Mouse (Mus musculus): Measurements from ENCODE around the gene Rnf26. TPM values are rescaled to one million over a fixed set of nuclear protein-coding genes. Genes with fewer than 3 reads are reported as not detected.

The Rnf26 gene
- polyA plus RNA-seq, 2 experiments, result 21.9 to 29.4 TPM

DNA sequence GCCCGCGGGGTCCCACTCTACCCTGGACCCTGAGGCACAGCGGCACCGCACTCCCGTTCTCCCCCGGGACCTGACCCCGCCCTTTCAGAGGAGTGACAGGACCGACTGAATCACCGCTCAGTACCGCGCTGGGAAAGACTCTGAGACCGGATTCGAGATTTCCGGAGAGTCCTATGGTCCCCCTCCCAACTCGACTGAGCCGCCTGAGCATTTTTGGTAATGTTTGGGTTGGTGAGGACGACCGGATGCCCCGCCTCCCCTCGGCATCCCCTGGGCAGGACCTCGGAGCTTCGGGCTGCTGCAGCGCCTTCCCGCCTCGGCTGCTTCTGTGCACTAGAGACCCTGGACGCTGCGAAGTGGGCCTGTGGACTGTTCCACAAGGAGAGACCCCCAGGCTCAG, 16.7 kb upstream of the Rnf26 start:
- no peak for TF ChIP-seq EP300 (IDR thresholded peaks at IDR 0.05; ENCODE audit: low read depth)
- no peak for TF ChIP-seq CTCF (IDR thresholded peaks at IDR 0.05; ENCODE audit: low read depth)
- WGBS (ENCODE audit: insufficient replicate concordance), result under 1% methylated on average over 27 of the region's 27 CpGs
- H3K27ac ChIP-seq, result no peak overlapping the region
- H3K9me3 ChIP-seq (ENCODE audit: control insufficient read depth, low read length), result no peaks in the 10 kb centered on the region
- no peak overlapping the region for H3K9ac ChIP-seq (replicated peaks)
- H3K4me1 ChIP-seq (replicated peaks; ENCODE audit: control insufficient read depth in 2 of 2, insufficient read depth in 2 of 2, low read length in 1 of 2), result peaks cover 0 to 8% of the 10 kb centered on the region in 2 experiments; a peak in 1 of 4 replicates
- peak overlapping the region in 1 of 2 experiments; percentile 21; a peak in 2 of 4 replicates for H3K4me3 ChIP-seq (ENCODE audit: insufficient read depth in 1 of 2, low read depth in 2 of 2, low read length in 2 of 2)
- H3K4me2 ChIP-seq (ENCODE audit: low read depth), result peak overlapping the region; percentile 44
- peaks cover 61% of the 10 kb centered on the region for H3K27me3 ChIP-seq (ENCODE audit: control insufficient read depth, insufficient read depth, low read length)
- ATAC-seq (ENCODE audit: insufficient read depth) (peak; percentile 32; the same call in 1 of the 2 replicates), DNase-seq (ENCODE audit: low read depth in 3 of 3, low spot score in 3 of 3) (peak in 1 of 3 experiments; percentile 28)
- H3K36me3 ChIP-seq (replicated peaks; ENCODE audit: control insufficient read depth, insufficient read depth, low read depth), result no peaks in the 10 kb centered on the region

DNA sequence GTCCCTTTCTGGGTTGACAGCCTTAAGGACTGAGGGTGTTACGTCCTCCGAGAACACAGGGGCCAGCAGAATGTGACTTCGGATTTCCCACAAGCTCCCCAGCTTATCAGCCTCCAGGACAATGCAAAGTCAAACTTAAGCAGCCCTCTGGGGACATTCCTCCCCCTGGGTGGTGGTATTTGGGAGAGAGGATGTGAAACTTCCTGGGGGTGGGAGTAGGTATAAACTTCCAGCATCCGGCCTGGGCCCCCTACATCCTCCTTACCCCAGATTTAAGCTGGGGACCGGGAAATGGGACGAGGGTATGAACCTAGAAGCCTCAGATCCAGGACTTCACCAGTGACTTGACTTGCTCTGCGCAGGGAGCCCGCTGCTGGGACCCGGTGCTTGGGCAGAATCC, 16.3 kb upstream of the Rnf26 start:
- Histone ChIP-seq H3K36me3 (replicated peaks; ENCODE audit: control insufficient read depth, insufficient read depth, low read depth) (no peaks in the 10 kb centered on the region), H3K27ac (no peak overlapping the region), H3K4me1 (replicated peaks; ENCODE audit: control insufficient read depth in 2 of 2, insufficient read depth in 2 of 2, low read length in 1 of 2) (peaks cover 0 to 8% of the 10 kb centered on the region in 2 experiments; a peak in 1 of 4 replicates), H3K4me2 (ENCODE audit: low read depth) (peak overlapping the region; percentile 44), H3K9ac (replicated peaks) (no peak overlapping the region), H3K9me3 (ENCODE audit: control insufficient read depth, low read length) (no peaks in the 10 kb centered on the region), H3K4me3 (ENCODE audit: insufficient read depth in 1 of 2, low read depth in 2 of 2, low read length in 2 of 2) (peak overlapping the region in 1 of 2 experiments; percentile 21; a peak in 2 of 4 replicates), H3K27me3 (ENCODE audit: control insufficient read depth, insufficient read depth, low read length) (peaks cover 57% of the 10 kb centered on the region)
- 3% methylated on average over 9 of the region's 9 CpGs for WGBS (ENCODE audit: insufficient replicate concordance)
- DNase-seq (ENCODE audit: low read depth in 3 of 3, low spot score in 3 of 3) (no peak), ATAC-seq (ENCODE audit: insufficient read depth) (peak; percentile 30; the same call in 1 of the 2 replicates)
- no peak for TF ChIP-seq EP300 (IDR thresholded peaks at IDR 0.05; ENCODE audit: low read depth)
- TF ChIP-seq CTCF (IDR thresholded peaks at IDR 0.05; ENCODE audit: low read depth), result no peak

DNA sequence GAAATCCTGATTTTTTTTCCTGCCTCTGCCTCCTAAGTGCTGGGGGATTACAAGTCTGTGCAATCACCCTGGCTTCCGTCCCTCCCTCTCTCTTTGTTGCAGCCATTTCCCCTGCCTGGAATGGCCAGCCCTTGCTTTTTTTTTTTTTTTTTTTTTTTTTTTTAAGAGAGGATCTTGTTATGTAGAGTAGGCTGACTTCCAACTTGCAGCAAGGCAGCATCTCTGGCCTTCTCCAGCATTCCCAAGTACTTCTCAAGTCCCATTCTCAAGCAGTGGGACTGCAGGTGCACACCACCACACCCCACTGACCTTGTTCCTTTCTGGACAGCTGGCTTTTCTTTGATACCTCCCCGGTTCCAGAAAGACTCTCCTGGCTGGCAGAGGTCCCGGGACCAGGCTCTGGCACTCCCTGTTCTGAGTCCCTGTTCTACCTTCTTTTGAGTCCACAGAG, 14.1 kb upstream of the Rnf26 start:
- Histone ChIP-seq H3K4me3 (ENCODE audit: insufficient read depth in 1 of 2, low read depth in 2 of 2, low read length in 2 of 2) (no peak overlapping the region), H3K36me3 (replicated peaks; ENCODE audit: control insufficient read depth, insufficient read depth, low read depth) (no peaks in the 10 kb centered on the region), H3K27me3 (ENCODE audit: control insufficient read depth, insufficient read depth, low read length) (peaks cover 34% of the 10 kb centered on the region), H3K4me2 (ENCODE audit: low read depth) (no peak overlapping the region), H3K9ac (replicated peaks) (no peak overlapping the region), H3K27ac (no peak overlapping the region), H3K9me3 (ENCODE audit: control insufficient read depth, low read length) (no peaks in the 10 kb centered on the region), H3K4me1 (replicated peaks; ENCODE audit: control insufficient read depth in 2 of 2, insufficient read depth in 2 of 2, low read length in 1 of 2) (peaks cover 0 to 8% of the 10 kb centered on the region in 2 experiments; a peak in 1 of 4 replicates)
- TF ChIP-seq CTCF (IDR thresholded peaks at IDR 0.05; ENCODE audit: low read depth) (no peak), EP300 (IDR thresholded peaks at IDR 0.05; ENCODE audit: low read depth) (no peak)
- ATAC-seq (ENCODE audit: insufficient read depth), result no peak
- WGBS (ENCODE audit: insufficient replicate concordance), result 68% methylated on average over 3 of the region's 3 CpGs
- no peak for DNase-seq (ENCODE audit: low read depth in 3 of 3, low spot score in 3 of 3)

DNA sequence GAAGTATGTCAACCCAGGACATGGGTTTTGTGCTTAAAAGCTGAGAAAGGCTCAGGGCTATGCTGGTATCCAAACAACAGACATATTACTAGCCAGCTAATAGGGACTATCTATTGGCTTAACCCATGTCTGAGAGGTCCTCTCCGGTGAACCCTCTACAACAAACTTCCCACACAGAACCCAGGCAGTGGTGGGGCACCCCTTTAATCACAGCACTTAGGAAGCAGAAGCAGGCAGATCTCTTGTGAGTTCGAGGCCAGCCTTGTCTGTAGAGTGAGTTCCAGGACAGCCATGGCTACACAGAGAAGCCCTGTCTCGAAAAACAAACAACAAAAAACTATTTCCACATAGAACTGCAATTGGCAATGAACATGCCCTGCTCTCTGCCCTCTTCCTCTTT, 13.4 kb upstream of the Rnf26 start:
- no peaks in the 10 kb centered on the region for H3K9me3 ChIP-seq (ENCODE audit: control insufficient read depth, low read length)
- no peak overlapping the region for H3K9ac ChIP-seq (replicated peaks)
- DNase-seq (ENCODE audit: low read depth in 3 of 3, low spot score in 3 of 3) (no peak), ATAC-seq (ENCODE audit: insufficient read depth) (no peak)
- H3K4me2 ChIP-seq (ENCODE audit: low read depth), result no peak overlapping the region
- no peak overlapping the region for H3K4me3 ChIP-seq (ENCODE audit: insufficient read depth in 1 of 2, low read depth in 2 of 2, low read length in 2 of 2)
- H3K4me1 ChIP-seq (replicated peaks; ENCODE audit: control insufficient read depth in 2 of 2, insufficient read depth in 2 of 2, low read length in 1 of 2), result peaks cover 0 to 8% of the 10 kb centered on the region in 2 experiments; a peak in 1 of 4 replicates
- TF ChIP-seq CTCF (IDR thresholded peaks at IDR 0.05; ENCODE audit: low read depth), result no peak
- WGBS (ENCODE audit: insufficient replicate concordance), result 66% methylated on average over 3 of the region's 3 CpGs
- H3K36me3 ChIP-seq (replicated peaks; ENCODE audit: control insufficient read depth, insufficient read depth, low read depth), result no peaks in the 10 kb centered on the region
- peaks cover 28% of the 10 kb centered on the region for H3K27me3 ChIP-seq (ENCODE audit: control insufficient read depth, insufficient read depth, low read length)
- no peak overlapping the region for H3K27ac ChIP-seq

DNA sequence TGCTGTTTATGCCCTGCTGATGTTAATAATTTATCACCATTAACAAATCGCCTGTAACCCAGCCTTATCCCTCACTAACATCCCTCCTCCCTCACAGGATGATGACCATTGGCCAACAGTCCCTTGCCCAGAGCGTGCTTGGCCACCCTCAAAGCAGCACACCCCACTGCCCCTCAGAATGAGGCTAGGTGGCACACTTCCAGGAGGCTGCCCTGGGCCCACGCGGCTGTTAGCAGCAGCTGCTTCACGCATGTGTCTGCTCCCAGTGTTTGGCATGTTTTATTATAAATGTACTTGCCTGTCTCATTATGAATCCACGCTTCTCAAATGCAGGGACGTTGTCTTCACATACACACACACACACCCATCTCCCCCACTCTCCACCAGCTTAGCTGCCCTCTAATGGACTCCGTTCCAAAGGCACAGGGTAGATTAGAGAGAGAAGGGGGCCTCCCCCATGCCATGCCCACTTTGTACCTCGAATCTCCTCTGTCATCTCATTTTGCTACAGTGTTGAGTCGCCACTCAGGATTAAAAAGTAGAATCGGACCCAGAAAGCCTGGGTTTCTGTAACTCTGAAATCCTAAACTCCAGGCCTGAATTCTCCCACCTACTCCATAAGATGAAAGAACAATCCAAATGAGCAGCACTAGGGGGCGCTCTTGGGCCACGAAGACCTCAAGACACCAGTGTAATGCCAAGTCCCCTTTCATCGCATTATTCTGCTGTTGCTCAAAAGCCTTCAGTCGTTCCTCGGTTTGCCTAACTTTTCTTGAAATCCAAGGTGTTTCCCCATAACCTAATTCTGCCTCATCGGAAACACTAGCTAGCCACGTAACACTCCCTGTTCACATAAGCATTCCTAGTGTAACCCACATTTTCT, 12.5 kb upstream of the Rnf26 start:
- ATAC-seq (ENCODE audit: insufficient read depth), result no peak
- 0 out of 4 replicates have a peak overlapping the region, but pooled peaks of 1 of the 2 experiments have one; percentile 12 for H3K4me3 ChIP-seq (ENCODE audit: insufficient read depth in 1 of 2, low read depth in 2 of 2, low read length in 2 of 2)
- WGBS (ENCODE audit: insufficient replicate concordance), result 29% methylated on average over 18 of the region's 18 CpGs

More for the DNA sequence above, 12.5 kb upstream of the Rnf26 start:
- H3K9ac ChIP-seq (replicated peaks), result no peak overlapping the region; the same call in 1 of the 2 replicates
- no peaks in the 10 kb centered on the region for H3K36me3 ChIP-seq (replicated peaks; ENCODE audit: control insufficient read depth, insufficient read depth, low read depth)
- H3K27me3 ChIP-seq (ENCODE audit: control insufficient read depth, insufficient read depth, low read length), result peaks cover 18% of the 10 kb centered on the region
- peaks cover 0 to 8% of the 10 kb centered on the region in 2 experiments; a peak in 1 of 4 replicates for H3K4me1 ChIP-seq (replicated peaks; ENCODE audit: control insufficient read depth in 2 of 2, insufficient read depth in 2 of 2, low read length in 1 of 2)
- DNase-seq (ENCODE audit: low read depth in 3 of 3, low spot score in 3 of 3), result peak; percentile 56 to 72 (median 60)
- no peak overlapping the region for H3K27ac ChIP-seq
- peak overlapping the region; percentile 44 for H3K4me2 ChIP-seq (ENCODE audit: low read depth)
- H3K9me3 ChIP-seq (ENCODE audit: control insufficient read depth, low read length), result no peaks in the 10 kb centered on the region
- TF ChIP-seq EP300 (IDR thresholded peaks at IDR 0.05; ENCODE audit: low read depth) (no peak), CTCF (IDR thresholded peaks at IDR 0.05; ENCODE audit: low read depth) (peak; percentile 88)
